Mouse (Mus musculus) kidney, adult 2 months (tissue): ENCODE data around the gene Gm45713.

Experiments used
- CTCF ChIP-seq: fragments of 200-500 bp; conservative IDR thresholded peaks from 2 replicates; pipeline ENCODE4 v1.5.1; 2011; ENCODE audit warnings: low read depth, mild to moderate bottlenecking, control low read depth, low read length, moderate library complexity, mixed read lengths; ENCODE audit not compliant: insufficient read depth, insufficient read length
- POLR2A ChIP-seq: fragments of 200-500 bp; IDR thresholded peaks from one replicate; pipeline ENCODE4 v1.6.1; 2011; ENCODE audit warnings: low read depth, low read length, control low read depth

GRCm38 (mm10) chr7:45160866-45161265 is 24.8 kb upstream of the Gm45713 start:
- TF ChIP-seq POLR2A (no peak), CTCF (no peak)
